Mouse (Mus musculus): ENCODE results near the gene Trim24. TPM values are rescaled to one million over a fixed set of nuclear protein-coding genes. Genes with fewer than 3 reads are reported as not detected.
"Not testable (repeated sequence)": the region's sequence is repeated elsewhere in the genome, so short reads cannot be mapped to it uniquely, and the experiment has no call there.

Trim24 gene
- total and polyA plus RNA-seq, 3 experiments: 13.0 to 35.4 (median 29.2) TPM

DNA sequence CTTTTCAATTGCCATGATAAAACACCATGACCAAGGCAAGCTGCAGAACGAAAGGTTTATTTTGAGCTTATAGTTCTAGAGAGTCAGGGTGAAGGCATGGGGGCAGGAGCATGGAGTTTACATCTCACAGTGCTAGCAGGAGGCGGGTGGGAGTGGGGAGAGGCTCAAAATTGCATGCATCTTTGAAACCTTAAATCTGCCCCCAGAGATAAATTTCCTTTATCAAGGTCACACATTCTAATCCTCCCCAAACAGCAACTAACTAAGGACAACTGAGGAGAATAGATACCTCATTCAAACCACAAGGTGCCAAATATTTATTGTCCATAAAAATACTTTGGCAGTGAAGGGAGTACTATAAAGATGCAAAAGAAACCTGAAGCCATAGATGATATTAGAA lies 19.3 kb upstream of the Trim24 start:
- H3K36me3 ChIP-seq (ENCODE audit: control insufficient read depth, insufficient read depth, low read length): no peaks in the 10 kb centered on the region
- WGBS: 88% methylated on average over 2 of the region's 2 CpGs
- no peaks in the 10 kb centered on the region for H3K27me3 ChIP-seq (ENCODE audit: control insufficient read depth, insufficient read depth, low read length)
- no peaks in the 10 kb centered on the region for H3K4me1 ChIP-seq (ENCODE audit: control insufficient read depth, insufficient read depth, low read length)
- H3K4me3 ChIP-seq: no peak overlapping the region
- intact Hi-C loops (cut with DNase I): no loop called here
- H3K9ac ChIP-seq (ENCODE audit: low read depth, low read length): no peak overlapping the region
- H3K27ac ChIP-seq: no peak overlapping the region
- DNase-seq: no peak
- H3K79me2 ChIP-seq (replicated peaks; ENCODE audit: control insufficient read depth, insufficient read depth, low read length): no peaks in the 10 kb centered on the region
- TF ChIP-seq CTCF (IDR thresholded peaks at IDR 0.05) (no peak), POLR2A (IDR thresholded peaks at IDR 0.05; ENCODE audit: insufficient read depth, low read depth, low read length) (no peak), EP300 (IDR thresholded peaks at IDR 0.05; ENCODE audit: insufficient read depth, low read depth, low read length) (no peak)

GRCm38 (mm10) chr6:37853289-37853688 lies 17.3 kb upstream of the Trim24 start:
- no peak overlapping the region for H3K9ac ChIP-seq (ENCODE audit: low read depth, low read length)
- no peaks in the 10 kb centered on the region for H3K79me2 ChIP-seq (replicated peaks; ENCODE audit: control insufficient read depth, insufficient read depth, low read length)
- no peaks in the 10 kb centered on the region for H3K27me3 ChIP-seq (ENCODE audit: control insufficient read depth, insufficient read depth, low read length)
- H3K27ac ChIP-seq: peak overlapping the region; percentile 23
- 88% methylated on average over 2 of the region's 2 CpGs for WGBS
- TF ChIP-seq EP300 (IDR thresholded peaks at IDR 0.05; ENCODE audit: insufficient read depth, low read depth, low read length) (no peak), CTCF (IDR thresholded peaks at IDR 0.05) (no peak), POLR2A (IDR thresholded peaks at IDR 0.05; ENCODE audit: insufficient read depth, low read depth, low read length) (no peak)
- H3K36me3 ChIP-seq (ENCODE audit: control insufficient read depth, insufficient read depth, low read length): no peaks in the 10 kb centered on the region
- no peak for DNase-seq
- H3K4me3 ChIP-seq: no peak overlapping the region
- intact Hi-C loops (cut with DNase I): no loop called here
- H3K4me1 ChIP-seq (ENCODE audit: control insufficient read depth, insufficient read depth, low read length): no peaks in the 10 kb centered on the region

- H3K4me3 ChIP-seq: no peak overlapping the region
- no peak for DNase-seq
- no peak overlapping the region for H3K9ac ChIP-seq (ENCODE audit: low read depth, low read length)
- H3K27ac ChIP-seq: no peak overlapping the region
- intact Hi-C loops (cut with DNase I): no loop called here
- H3K4me1 ChIP-seq (ENCODE audit: control insufficient read depth, insufficient read depth, low read length): no peaks in the 10 kb centered on the region
- no peaks in the 10 kb centered on the region for H3K27me3 ChIP-seq (ENCODE audit: control insufficient read depth, insufficient read depth, low read length)
- H3K79me2 ChIP-seq (replicated peaks; ENCODE audit: control insufficient read depth, insufficient read depth, low read length): no peaks in the 10 kb centered on the region
- TF ChIP-seq POLR2A (IDR thresholded peaks at IDR 0.05; ENCODE audit: insufficient read depth, low read depth, low read length): no peak
- TF ChIP-seq CTCF (IDR thresholded peaks at IDR 0.05): no peak
- TF ChIP-seq EP300 (IDR thresholded peaks at IDR 0.05; ENCODE audit: insufficient read depth, low read depth, low read length): no peak
- H3K36me3 ChIP-seq (ENCODE audit: control insufficient read depth, insufficient read depth, low read length): no peaks in the 10 kb centered on the region
- WGBS: 75% methylated on average over 2 of the region's 2 CpGs
These were observed 15.2 kb upstream of the Trim24 start for GRCm38 (mm10) chr6:37855384-37855783.

DNA sequence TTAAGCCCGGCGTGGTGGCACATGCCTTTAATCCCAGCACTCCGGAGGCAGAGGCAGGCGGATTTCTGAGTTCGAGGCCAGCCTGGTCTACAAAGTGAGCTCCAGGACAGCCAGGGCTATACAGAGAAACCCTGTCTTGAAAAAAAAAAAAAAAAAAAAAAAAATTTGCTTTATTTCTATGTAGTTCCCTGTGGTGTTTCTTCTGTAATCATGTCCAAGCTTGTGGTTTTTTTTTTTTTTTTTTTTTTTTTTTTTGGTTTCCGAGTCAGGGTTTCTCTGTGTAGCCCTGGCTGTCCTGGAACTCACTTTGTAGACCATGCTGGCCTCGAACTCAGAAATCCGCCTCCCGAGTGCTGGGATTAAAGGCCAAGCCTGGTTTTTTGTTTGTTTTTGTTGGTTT lies 14.3 kb upstream of the Trim24 start:
- 92% methylated on average over 9 of the region's 9 CpGs for WGBS
- H3K9ac ChIP-seq (ENCODE audit: low read depth, low read length); H3K36me3 ChIP-seq (ENCODE audit: control insufficient read depth, insufficient read depth, low read length); DNase-seq; H3K79me2 ChIP-seq (replicated peaks; ENCODE audit: control insufficient read depth, insufficient read depth, low read length); H3K27ac ChIP-seq; intact Hi-C loops (cut with DNase I); H3K4me3 ChIP-seq; H3K4me1 ChIP-seq (ENCODE audit: control insufficient read depth, insufficient read depth, low read length); H3K27me3 ChIP-seq (ENCODE audit: control insufficient read depth, insufficient read depth, low read length): not testable (repeated sequence)

DNA sequence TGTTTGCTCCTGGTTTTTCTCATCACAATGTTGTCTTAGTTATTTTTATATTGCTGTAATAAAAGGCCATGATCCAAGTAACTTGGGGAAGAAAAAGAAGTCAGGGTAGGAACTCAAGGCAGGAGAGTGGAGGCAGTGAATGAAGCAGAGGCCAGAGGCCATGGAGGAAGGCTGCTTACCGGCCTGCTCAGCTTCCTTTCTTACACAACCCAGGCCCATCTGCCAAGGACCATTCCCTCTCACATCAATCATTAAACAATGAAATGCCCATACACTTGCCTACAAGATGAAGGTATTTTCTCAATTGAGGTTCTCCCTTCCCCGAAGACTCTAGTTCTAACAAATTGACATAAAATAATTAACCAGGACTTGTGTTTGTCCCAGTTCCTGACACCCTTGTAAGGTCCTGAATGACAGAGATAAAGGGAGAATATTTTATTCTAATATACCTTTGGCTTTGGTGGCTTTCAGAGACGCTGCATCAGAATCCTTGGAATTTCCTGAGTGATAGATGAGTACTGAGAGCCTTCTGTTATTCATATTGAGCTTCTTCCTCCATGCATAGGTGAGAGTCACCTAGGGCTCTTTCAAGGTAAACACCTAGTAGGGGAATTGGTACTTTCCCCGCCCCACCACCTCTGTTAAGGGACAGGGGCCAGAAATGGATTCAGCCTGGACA lies 13.3 kb upstream of the Trim24 start:
- TF ChIP-seq CTCF (IDR thresholded peaks at IDR 0.05) (no peak), POLR2A (IDR thresholded peaks at IDR 0.05; ENCODE audit: insufficient read depth, low read depth, low read length) (no peak)
- DNase-seq: no peak
- H3K27me3 ChIP-seq (ENCODE audit: control insufficient read depth, insufficient read depth, low read length): no peaks in the 10 kb centered on the region
- no peaks in the 10 kb centered on the region for H3K4me1 ChIP-seq (ENCODE audit: control insufficient read depth, insufficient read depth, low read length)
- WGBS: 68% methylated on average over 4 of the region's 4 CpGs
- no peaks in the 10 kb centered on the region for H3K79me2 ChIP-seq (replicated peaks; ENCODE audit: control insufficient read depth, insufficient read depth, low read length)
- no peak overlapping the region for H3K9ac ChIP-seq (ENCODE audit: low read depth, low read length)
- intact Hi-C loops (cut with DNase I): no loop called here
- no peaks in the 10 kb centered on the region for H3K36me3 ChIP-seq (ENCODE audit: control insufficient read depth, insufficient read depth, low read length)
- H3K27ac ChIP-seq: no peak overlapping the region
- H3K4me3 ChIP-seq: no peak overlapping the region

DNA sequence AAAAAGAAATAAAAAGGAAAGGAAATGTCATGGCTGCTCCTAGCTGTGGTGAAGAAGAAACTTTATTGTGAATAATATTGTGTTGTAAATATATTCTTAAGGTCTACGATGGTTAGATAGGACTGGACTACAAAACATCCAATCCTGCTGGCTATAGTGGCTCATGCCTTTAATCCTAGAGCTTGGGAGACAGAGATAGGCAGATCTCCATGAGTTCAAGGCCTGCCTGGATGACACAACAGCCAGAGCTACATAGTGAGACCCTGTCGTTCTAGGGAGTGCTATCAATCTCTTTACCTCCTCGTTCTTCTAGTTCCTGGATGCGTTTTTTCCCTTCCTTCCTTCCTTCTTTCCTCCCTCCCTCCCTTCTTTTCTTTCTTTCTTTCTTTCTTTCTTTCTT lies 12.5 kb upstream of the Trim24 start:
- TF ChIP-seq POLR2A (IDR thresholded peaks at IDR 0.05; ENCODE audit: insufficient read depth, low read depth, low read length): no peak
- no peak for TF ChIP-seq CTCF (IDR thresholded peaks at IDR 0.05)
- TF ChIP-seq EP300 (IDR thresholded peaks at IDR 0.05; ENCODE audit: insufficient read depth, low read depth, low read length): no peak
- intact Hi-C loops (cut with DNase I): no loop called here
- Histone ChIP-seq H3K27me3 (ENCODE audit: control insufficient read depth, insufficient read depth, low read length) (no peaks in the 10 kb centered on the region), H3K36me3 (ENCODE audit: control insufficient read depth, insufficient read depth, low read length) (no peaks in the 10 kb centered on the region), H3K4me3 (no peak overlapping the region), H3K79me2 (replicated peaks; ENCODE audit: control insufficient read depth, insufficient read depth, low read length) (no peaks in the 10 kb centered on the region), H3K4me1 (ENCODE audit: control insufficient read depth, insufficient read depth, low read length) (no peaks in the 10 kb centered on the region), H3K9ac (ENCODE audit: low read depth, low read length) (no peak overlapping the region), H3K27ac (no peak overlapping the region)
- DNase-seq: no peak
- WGBS: 72% methylated on average over 4 of the region's 4 CpGs

Data from heart, adult 2 months (tissue).